Mouse (Mus musculus) embryonic facial prominence, embryonic 15.5 days (tissue): ENCODE data around the gene Rmi1. TPM values are rescaled to one million over a fixed set of nuclear protein-coding genes. Genes with fewer than 3 reads are reported as not detected.
"Not testable (repeated sequence)": the region's sequence is repeated elsewhere in the genome, so short reads cannot be mapped to it uniquely, and the experiment has no call there.

ENCODE experiments used
- ATAC-seq: fragments of 200-750 bp; cut with Nextera tagmentation; 2 replicates; pipeline ENCODE4 v1.8.0; 2017; ENCODE audit warnings: low read depth, moderate TSS enrichment; ENCODE audit not compliant: insufficient number of reproducible peaks, low FRiP score, low TSS enrichment
- H3K27ac ChIP-seq: fragments of 300-500 bp; sonication (generic); replicated peaks from 2 replicates; pipeline ENCODE4 v1.5.1; 2015; ENCODE audit warnings: mild to moderate bottlenecking, inconsistent platforms
- H3K27me3 ChIP-seq: fragments of 300-500 bp; sonication (generic); 2 replicates; pipeline ENCODE4 v1.6.1; 2015; ENCODE audit warnings: inconsistent platforms
- H3K36me3 ChIP-seq: fragments of 300-500 bp; sonication (generic); 2 replicates; pipeline ENCODE4 v1.6.1; 2015; ENCODE audit warnings: mild to moderate bottlenecking, inconsistent platforms
- H3K4me1 ChIP-seq: fragments of 300-500 bp; sonication (generic); 2 replicates; pipeline ENCODE4 v1.6.1; 2015; ENCODE audit warnings: inconsistent platforms
- H3K4me2 ChIP-seq: fragments of 300-500 bp; sonication (generic); replicated peaks from 2 replicates; pipeline ENCODE4 v1.6.1; 2015; ENCODE audit warnings: mild to moderate bottlenecking, inconsistent platforms
- H3K4me3 ChIP-seq: fragments of 300-500 bp; sonication (generic); replicated peaks from 2 replicates; pipeline ENCODE4 v1.5.1; 2015; ENCODE audit warnings: mild to moderate bottlenecking, inconsistent platforms
- H3K9ac ChIP-seq: fragments of 300-500 bp; sonication (generic); 2 replicates; pipeline ENCODE4 v1.6.1; 2015; ENCODE audit warnings: inconsistent platforms
- H3K9me3 ChIP-seq: fragments of 300-500 bp; sonication (generic); replicated peaks from 2 replicates; pipeline ENCODE4 v1.6.1; 2016; ENCODE audit warnings: inconsistent platforms
- WGBS: fragments of 180-500 bp; shearing (Covaris S2); methylation state at CpG from one replicate; pipeline ENCODE4 v1.1.7; 2015; 5-methylcytosine and 5-hydroxymethylcytosine counted together
- polyA plus RNA-seq: library from polyadenylated mRNA; unstranded; fragments of >200 nt; fragmentation: Nextera tagmentation; extraction: Ambion mirVana; gene quantifications from 2 replicates; pipeline ENCODE4 v1.2.1, GENCODE M21; 2015

Gene Rmi1
- polyA plus RNA-seq, 1 experiment from 2014 or later = 26.1 TPM

- peak overlapping the region; percentile 99 for H3K9ac ChIP-seq
- H3K9me3 ChIP-seq = no peaks in the 10 kb centered on the region
- peak overlapping the region; percentile 60 for H3K4me2 ChIP-seq
- peak overlapping the region; percentile 99 for H3K27ac ChIP-seq
- WGBS = under 1% methylated on average over 88 of the region's 100 CpGs
- H3K36me3 ChIP-seq = peaks cover 13% of the 10 kb centered on the region
- H3K27me3 ChIP-seq = no peaks in the 10 kb centered on the region
- ATAC-seq = peak; percentile 29
- H3K4me1 ChIP-seq = peaks cover 3% of the 10 kb centered on the region; the same call in 1 of the 2 replicates
- H3K4me3 ChIP-seq = peak overlapping the region; percentile 99
These were observed 679 bp upstream of the Rmi1 start for GRCm38 (mm10) chr13:58401135-58402002.

GRCm38 (mm10) chr13:58402744-58403110 lies 679 bp downstream of the Rmi1 start:
- H3K9me3 ChIP-seq = no peaks in the 10 kb centered on the region
- H3K27me3 ChIP-seq = no peaks in the 10 kb centered on the region
- H3K27ac ChIP-seq = peak overlapping the region; percentile 99
- peak overlapping the region; percentile 46 for H3K4me2 ChIP-seq
- peaks cover 8% of the 10 kb centered on the region for H3K36me3 ChIP-seq
- H3K4me3 ChIP-seq = peak overlapping the region; percentile 99
- ATAC-seq = peak; percentile 67
- WGBS = 0% methylated on average over 20 of the region's 48 CpGs
- peaks cover 3% of the 10 kb centered on the region; the same call in 1 of the 2 replicates for H3K4me1 ChIP-seq
- peak overlapping the region; percentile 99 for H3K9ac ChIP-seq

GRCm38 (mm10) chr13:58403243-58403642 lies 1.2 kb downstream of the Rmi1 start, which contains the start of gene Hnrnpk:
TSS of gene Hnrnpk (minus strand) at chr13:58403343.
- not testable (repeated sequence) for H3K9me3 ChIP-seq, H3K27me3 ChIP-seq, H3K4me1 ChIP-seq, H3K36me3 ChIP-seq, ATAC-seq
- WGBS = 9% methylated on average over 17 of the region's 17 CpGs
- H3K9ac ChIP-seq = peak within 1 kb of the TSS; percentile 99
- H3K4me3 ChIP-seq = peak within 1 kb of the TSS; percentile 99
- H3K4me2 ChIP-seq = peak within 1 kb of the TSS; percentile 46
- H3K27ac ChIP-seq = peak within 1 kb of the TSS; percentile 99

- no peak overlapping the region for H3K9ac ChIP-seq
- peaks cover 29% of the 10 kb centered on the region for H3K36me3 ChIP-seq
- no peak for ATAC-seq
- no peak overlapping the region for H3K27ac ChIP-seq
- 89% methylated on average over 4 of the region's 4 CpGs for WGBS
- H3K9me3 ChIP-seq = no peaks in the 10 kb centered on the region
- no peaks in the 10 kb centered on the region for H3K27me3 ChIP-seq
- H3K4me2 ChIP-seq = no peak overlapping the region
- 0 out of 2 replicates have a peak, but pooled peaks cover 6% of the 10 kb centered on the region for H3K4me1 ChIP-seq
- H3K4me3 ChIP-seq = no peak overlapping the region
These were observed 9.0 kb downstream of the Rmi1 start for GRCm38 (mm10) chr13:58411073-58411472.

- no peak overlapping the region for H3K9ac ChIP-seq
- H3K27ac ChIP-seq = no peak overlapping the region
- peaks cover 21% of the 10 kb centered on the region for H3K36me3 ChIP-seq
- WGBS = 58% methylated on average over 6 of the region's 6 CpGs
- no peaks in the 10 kb centered on the region for H3K27me3 ChIP-seq
- no peak overlapping the region for H3K4me2 ChIP-seq
- no peaks in the 10 kb centered on the region for H3K9me3 ChIP-seq
- 0 out of 2 replicates have a peak, but pooled peaks cover 6% of the 10 kb centered on the region for H3K4me1 ChIP-seq
- ATAC-seq = no peak
- H3K4me3 ChIP-seq = no peak overlapping the region
These were observed 13.3 kb downstream of the Rmi1 start for GRCm38 (mm10) chr13:58415374-58415773.

- no peak overlapping the region for H3K9ac ChIP-seq
- no peak overlapping the region for H3K27ac ChIP-seq
- peaks cover 19% of the 10 kb centered on the region for H3K36me3 ChIP-seq
- no peak overlapping the region for H3K4me3 ChIP-seq
- H3K4me2 ChIP-seq = no peak overlapping the region
- ATAC-seq = no peak
- no peaks in the 10 kb centered on the region for H3K27me3 ChIP-seq
- WGBS = 62% methylated on average over 5 of the region's 5 CpGs
- no peaks in the 10 kb centered on the region for H3K9me3 ChIP-seq
- H3K4me1 ChIP-seq = 0 out of 2 replicates have a peak, but pooled peaks cover 6% of the 10 kb centered on the region
These were observed 13.8 kb downstream of the Rmi1 start for GRCm38 (mm10) chr13:58415838-58416237.

- Histone ChIP-seq H3K4me2 (no peak overlapping the region), H3K9me3 (no peaks in the 10 kb centered on the region), H3K4me1 (peaks cover 12% of the 10 kb centered on the region; the same call in 1 of the 2 replicates), H3K27me3 (no peaks in the 10 kb centered on the region), H3K36me3 (no peaks in the 10 kb centered on the region), H3K9ac (no peak overlapping the region), H3K4me3 (no peak overlapping the region), H3K27ac (no peak overlapping the region)
- no peak for ATAC-seq
- 78% methylated on average over 4 of the region's 4 CpGs for WGBS
These were observed 16.6 kb downstream of the Rmi1 start for GRCm38 (mm10) chr13:58418656-58419055.

GRCm38 (mm10) chr13:58419266-58419665 lies 17.2 kb downstream of the Rmi1 start:
- no peaks in the 10 kb centered on the region for H3K27me3 ChIP-seq
- H3K4me1 ChIP-seq = peaks cover 12% of the 10 kb centered on the region; the same call in 1 of the 2 replicates
- no peak overlapping the region for H3K9ac ChIP-seq
- 93% methylated on average over 1 of the region's 1 CpGs for WGBS
- no peak for ATAC-seq
- H3K27ac ChIP-seq = no peak overlapping the region
- no peak overlapping the region for H3K4me2 ChIP-seq
- no peaks in the 10 kb centered on the region for H3K9me3 ChIP-seq
- no peaks in the 10 kb centered on the region for H3K36me3 ChIP-seq
- H3K4me3 ChIP-seq = no peak overlapping the region

- peaks cover 7% of the 10 kb centered on the region; the same call in 1 of the 2 replicates for H3K4me1 ChIP-seq
- no peak overlapping the region for H3K4me3 ChIP-seq
- no peak overlapping the region for H3K9ac ChIP-seq
- no peaks in the 10 kb centered on the region for H3K27me3 ChIP-seq
- H3K36me3 ChIP-seq = no peaks in the 10 kb centered on the region
- 80% methylated on average over 4 of the region's 4 CpGs for WGBS
- H3K27ac ChIP-seq = no peak overlapping the region
- H3K4me2 ChIP-seq = no peak overlapping the region
- ATAC-seq = no peak
- H3K9me3 ChIP-seq = no peaks in the 10 kb centered on the region
These were observed 19.0 kb downstream of the Rmi1 start for GRCm38 (mm10) chr13:58421026-58421425.

- Histone ChIP-seq H3K9me3 (no peaks in the 10 kb centered on the region), H3K27me3 (no peaks in the 10 kb centered on the region), H3K4me2 (no peak overlapping the region), H3K9ac (no peak overlapping the region), H3K36me3 (no peaks in the 10 kb centered on the region), H3K4me3 (no peak overlapping the region), H3K27ac (no peak overlapping the region), H3K4me1 (peaks cover 7% of the 10 kb centered on the region; the same call in 1 of the 2 replicates)
- 79% methylated on average over 4 of the region's 4 CpGs for WGBS
- ATAC-seq = no peak
These were observed 20.2 kb downstream of the Rmi1 start for GRCm38 (mm10) chr13:58422242-58422641.

GRCm38 (mm10) chr13:58423061-58423660 lies 21.1 kb downstream of the Rmi1 start:
- 58% methylated on average over 10 of the region's 10 CpGs for WGBS
- Histone ChIP-seq H3K4me3 (no peak overlapping the region), H3K9me3 (no peaks in the 10 kb centered on the region), H3K4me1 (peaks cover 7% of the 10 kb centered on the region; the same call in 1 of the 2 replicates), H3K36me3 (no peaks in the 10 kb centered on the region), H3K27ac (peak overlapping the region; percentile 30; the same call in 1 of the 2 replicates), H3K4me2 (no peak overlapping the region), H3K9ac (no peak overlapping the region), H3K27me3 (no peaks in the 10 kb centered on the region)
- ATAC-seq = no peak
